Mouse (Mus musculus): ENCODE measurements around the gene Rps7. TPM values are rescaled to one million over a fixed set of nuclear protein-coding genes. Genes with fewer than 3 reads are reported as not detected.

The Rps7 gene
- 463 and 682 TPM in 2 replicates for polyA plus RNA-seq (2015; fragmentation: Nextera tagmentation; extraction: Ambion mirVana)

- 5% methylated on average over 69 of the region's 69 CpGs for WGBS
- no peaks in the 10 kb centered on the region for H3K27me3 ChIP-seq (ENCODE audit: control insufficient read depth, insufficient read depth, low read length)
- H3K9me3 ChIP-seq (replicated peaks; ENCODE audit: control insufficient read depth, low read length), result no peaks in the 10 kb centered on the region
- peak within 1 kb of the TSS; percentile 81 for H3K27ac ChIP-seq (ENCODE audit: low read length)
- H3K9ac ChIP-seq (ENCODE audit: low read length), result peak within 1 kb of the TSS; percentile 99
- H3K4me2 ChIP-seq (ENCODE audit: low read depth, low read length), result peak within 1 kb of the TSS; percentile 93
- peak within 1 kb of the TSS; percentile 91 for H3K4me3 ChIP-seq (replicated peaks; ENCODE audit: low read length)
- peak; percentile 98 for ATAC-seq (ENCODE audit: insufficient read depth, low FRiP score)
- H3K4me1 ChIP-seq (ENCODE audit: control insufficient read depth, insufficient read depth, low read length), result peaks cover 18% of the 10 kb centered on the region
- H3K36me3 ChIP-seq (ENCODE audit: control insufficient read depth, insufficient read depth, low read length), result peaks cover 28% of the 10 kb centered on the region
Measured at GRCm38 (mm10) chr12:28635535-28636476, at the start of gene Rps7. TSS of gene Rps7 (minus strand) at chr12:28635953.

- H3K9ac ChIP-seq (ENCODE audit: low read length), result no peak overlapping the region
- H3K4me1 ChIP-seq (ENCODE audit: control insufficient read depth, insufficient read depth, low read length), result no peaks in the 10 kb centered on the region
- H3K4me3 ChIP-seq (replicated peaks; ENCODE audit: low read length), result no peak overlapping the region
- H3K27me3 ChIP-seq (ENCODE audit: control insufficient read depth, insufficient read depth, low read length), result no peaks in the 10 kb centered on the region
- ATAC-seq (ENCODE audit: insufficient read depth, low FRiP score), result no peak
- 0 out of 2 replicates have a peak, but pooled peaks cover 9% of the 10 kb centered on the region for H3K36me3 ChIP-seq (ENCODE audit: control insufficient read depth, insufficient read depth, low read length)
- H3K9me3 ChIP-seq (replicated peaks; ENCODE audit: control insufficient read depth, low read length), result no peaks in the 10 kb centered on the region
- H3K4me2 ChIP-seq (ENCODE audit: low read depth, low read length), result no peak overlapping the region
- 76% methylated on average over 1 of the region's 1 CpGs for WGBS
- H3K27ac ChIP-seq (ENCODE audit: low read length), result no peak overlapping the region
Measured at GRCm38 (mm10) chr12:28684674-28685073, 48.9 kb upstream of the Rps7 start.

- Histone ChIP-seq H3K36me3 (ENCODE audit: control insufficient read depth, insufficient read depth, low read length) (peaks cover 8% of the 10 kb centered on the region), H3K9ac (ENCODE audit: low read length) (peak overlapping the region; percentile 83), H3K9me3 (replicated peaks; ENCODE audit: control insufficient read depth, low read length) (no peaks in the 10 kb centered on the region), H3K4me2 (ENCODE audit: low read depth, low read length) (peak overlapping the region; percentile 85), H3K27ac (ENCODE audit: low read length) (peak overlapping the region; percentile 92), H3K27me3 (ENCODE audit: control insufficient read depth, insufficient read depth, low read length) (no peaks in the 10 kb centered on the region), H3K4me3 (replicated peaks; ENCODE audit: low read length) (peak overlapping the region; percentile 72), H3K4me1 (ENCODE audit: control insufficient read depth, insufficient read depth, low read length) (peaks cover 13% of the 10 kb centered on the region)
- ATAC-seq (ENCODE audit: insufficient read depth, low FRiP score), result no peak
- WGBS, result 58% methylated on average over 5 of the region's 5 CpGs
Measured at GRCm38 (mm10) chr12:28675925-28676209, 40.1 kb upstream of the Rps7 start.

- Histone ChIP-seq H3K9me3 (replicated peaks; ENCODE audit: control insufficient read depth, low read length) (no peaks in the 10 kb centered on the region), H3K4me1 (ENCODE audit: control insufficient read depth, insufficient read depth, low read length) (peaks cover 13% of the 10 kb centered on the region), H3K4me2 (ENCODE audit: low read depth, low read length) (peak within 1 kb of the TSS; percentile 85), H3K36me3 (ENCODE audit: control insufficient read depth, insufficient read depth, low read length) (peaks cover 8% of the 10 kb centered on the region), H3K4me3 (replicated peaks; ENCODE audit: low read length) (peak within 1 kb of the TSS; percentile 72), H3K9ac (ENCODE audit: low read length) (peak within 1 kb of the TSS; percentile 83), H3K27me3 (ENCODE audit: control insufficient read depth, insufficient read depth, low read length) (no peaks in the 10 kb centered on the region), H3K27ac (ENCODE audit: low read length) (peak within 1 kb of the TSS; percentile 92)
- 2% methylated on average over 53 of the region's 53 CpGs for WGBS
- peak; percentile 93 for ATAC-seq (ENCODE audit: insufficient read depth, low FRiP score)
Measured at GRCm38 (mm10) chr12:28675121-28675924, 39.6 kb upstream of the Rps7 start, which contains the start of gene Adi1. TSS of gene Adi1 (plus strand) at chr12:28675231.

- Histone ChIP-seq H3K4me1 (ENCODE audit: control insufficient read depth, insufficient read depth, low read length) (peaks cover 13% of the 10 kb centered on the region), H3K9ac (ENCODE audit: low read length) (peak overlapping the region; percentile 83; the same call in 1 of the 2 replicates), H3K9me3 (replicated peaks; ENCODE audit: control insufficient read depth, low read length) (no peaks in the 10 kb centered on the region), H3K27me3 (ENCODE audit: control insufficient read depth, insufficient read depth, low read length) (no peaks in the 10 kb centered on the region), H3K4me3 (replicated peaks; ENCODE audit: low read length) (peak overlapping the region; percentile 72; the same call in 1 of the 2 replicates), H3K27ac (ENCODE audit: low read length) (peak overlapping the region; percentile 92; the same call in 1 of the 2 replicates), H3K36me3 (ENCODE audit: control insufficient read depth, insufficient read depth, low read length) (peaks cover 8% of the 10 kb centered on the region), H3K4me2 (ENCODE audit: low read depth, low read length) (peak overlapping the region; percentile 85)
- no peak for ATAC-seq (ENCODE audit: insufficient read depth, low FRiP score)
- WGBS, result 81% methylated on average over 10 of the region's 10 CpGs
Measured at GRCm38 (mm10) chr12:28674038-28674720, 38.4 kb upstream of the Rps7 start.

- no peaks in the 10 kb centered on the region for H3K9me3 ChIP-seq (replicated peaks; ENCODE audit: control insufficient read depth, low read length)
- H3K9ac ChIP-seq (ENCODE audit: low read length), result peak overlapping the region; percentile 38; the same call in 1 of the 2 replicates
- 0 out of 2 replicates have a peak overlapping the region, but pooled peaks have one; percentile 9 for H3K4me2 ChIP-seq (ENCODE audit: low read depth, low read length)
- peaks cover 11% of the 10 kb centered on the region for H3K4me1 ChIP-seq (ENCODE audit: control insufficient read depth, insufficient read depth, low read length)
- WGBS, result 8% methylated on average over 8 of the region's 8 CpGs
- no peak overlapping the region for H3K4me3 ChIP-seq (replicated peaks; ENCODE audit: low read length)
- H3K36me3 ChIP-seq (ENCODE audit: control insufficient read depth, insufficient read depth, low read length), result no peaks in the 10 kb centered on the region
- H3K27ac ChIP-seq (ENCODE audit: low read length), result no peak overlapping the region
- ATAC-seq (ENCODE audit: insufficient read depth, low FRiP score), result no peak
- H3K27me3 ChIP-seq (ENCODE audit: control insufficient read depth, insufficient read depth, low read length), result no peaks in the 10 kb centered on the region
Measured at GRCm38 (mm10) chr12:28667287-28667686, 31.5 kb upstream of the Rps7 start.

- Histone ChIP-seq H3K4me1 (ENCODE audit: control insufficient read depth, insufficient read depth, low read length) (peaks cover 11% of the 10 kb centered on the region), H3K9me3 (replicated peaks; ENCODE audit: control insufficient read depth, low read length) (no peaks in the 10 kb centered on the region), H3K9ac (ENCODE audit: low read length) (peak overlapping the region; percentile 38; the same call in 1 of the 2 replicates), H3K27ac (ENCODE audit: low read length) (no peak overlapping the region), H3K27me3 (ENCODE audit: control insufficient read depth, insufficient read depth, low read length) (no peaks in the 10 kb centered on the region), H3K4me2 (ENCODE audit: low read depth, low read length) (no peak overlapping the region), H3K36me3 (ENCODE audit: control insufficient read depth, insufficient read depth, low read length) (no peaks in the 10 kb centered on the region), H3K4me3 (replicated peaks; ENCODE audit: low read length) (no peak overlapping the region)
- ATAC-seq (ENCODE audit: insufficient read depth, low FRiP score), result no peak
- 39% methylated on average over 4 of the region's 4 CpGs for WGBS
Measured at GRCm38 (mm10) chr12:28666734-28667133, 31.0 kb upstream of the Rps7 start.

- Histone ChIP-seq H3K9ac (ENCODE audit: low read length) (no peak overlapping the region), H3K27me3 (ENCODE audit: control insufficient read depth, insufficient read depth, low read length) (no peaks in the 10 kb centered on the region), H3K9me3 (replicated peaks; ENCODE audit: control insufficient read depth, low read length) (no peaks in the 10 kb centered on the region), H3K4me3 (replicated peaks; ENCODE audit: low read length) (no peak overlapping the region), H3K36me3 (ENCODE audit: control insufficient read depth, insufficient read depth, low read length) (0 out of 2 replicates have a peak, but pooled peaks cover 15% of the 10 kb centered on the region), H3K4me2 (ENCODE audit: low read depth, low read length) (no peak overlapping the region), H3K4me1 (ENCODE audit: control insufficient read depth, insufficient read depth, low read length) (peaks cover 7% of the 10 kb centered on the region), H3K27ac (ENCODE audit: low read length) (no peak overlapping the region)
- 77% methylated on average over 4 of the region's 4 CpGs for WGBS
- ATAC-seq (ENCODE audit: insufficient read depth, low FRiP score), result no peak
Measured at GRCm38 (mm10) chr12:28662628-28663027, 26.9 kb upstream of the Rps7 start.
